Mouse (Mus musculus) retina, adult 2 months (tissue): ENCODE measurements at regions not wholly inside any gene's neighbourhood (a gene's known extent, or its start where the extent isn't known, plus 50 kb on each side); places are given as distances from the start of the nearest gene placed in this dataset.

Source experiments
- DNase-seq: peaks from one replicate; pipeline ENCODE4 v3.0.0-alpha.2; 2012; ENCODE audit warnings: low read depth, low spot score

GRCm38 (mm10) chr14:100352961-100353452, 68.5 kb upstream of the Klf12 start:
- DNase-seq, result no peak

- DNase-seq, result no peak
Observed at GRCm38 (mm10) chr14:100351004-100351403, 66.5 kb upstream of the Klf12 start.

- no peak for DNase-seq
Observed at GRCm38 (mm10) chr14:100350021-100350790, 65.7 kb upstream of the Klf12 start.

- no peak for DNase-seq
Observed at GRCm38 (mm10) chr14:100348336-100349164, 64.1 kb upstream of the Klf12 start.

- no peak for DNase-seq
Observed at GRCm38 (mm10) chr14:100336926-100337325, 52.4 kb upstream of the Klf12 start.
